8 mouse cellular contexts compared by ENCODE assay signal in genomic region chr13:73536403-73536821, GRCm38 (mm10). TPM values are rescaled to one million over a fixed set of nuclear protein-coding genes. Genes with fewer than 3 reads are reported as not detected.
DNase-seq lines count a peak whose midpoint lies in the region; ATAC-seq and TF ChIP-seq lines count a peak whose summit lies in the region.

Slc6a3 (plus strand) TSS chr13:73536747.

- 1% methylated on average over 26 of the region's 26 CpGs for WGBS in hindbrain, embryonic 15.5 days
- under 1% methylated on average over 26 of the region's 26 CpGs for WGBS in liver, embryonic 12.5 days (ENCODE audit: insufficient replicate concordance)
- 1% methylated on average over 26 of the region's 26 CpGs for WGBS in neural tube, embryonic 12.5 days

- peaks cover 86% of the 10 kb centered on the region for H3K27me3 ChIP-seq in CH12.LX (replicated peaks)
- H3K27me3 ChIP-seq in hindbrain, embryonic 15.5 days: peaks cover 45% of the 10 kb centered on the region
- peaks cover 72% of the 10 kb centered on the region for H3K27me3 ChIP-seq in liver, embryonic 12.5 days (replicated peaks)
- H3K27me3 ChIP-seq in neural tube, embryonic 12.5 days (replicated peaks): peaks cover 44% of the 10 kb centered on the region

- TF ChIP-seq POLR2A in CH12.LX (IDR thresholded peaks at IDR 0.05; ENCODE audit: low read depth, low read length): no peak

- TF ChIP-seq EP300 in CH12.LX (IDR thresholded peaks at IDR 0.05; ENCODE audit: low read length): no peak

- dilution Hi-C loops in CH12.LX (cut with MboI; ENCODE audit: extremely low pct_ligation_motif_present, extremely low pct_unique_long_range_greater_than_20kb, low sequenced_read_pairs): no loop called here

- no peak within 1 kb of the TSS for H3K4me3 ChIP-seq in CH12.LX (replicated peaks in 1 of 3; ENCODE audit: low read depth in 2 of 3, low read length in 2 of 3, poor library complexity in 1 of 3)
- H3K4me3 ChIP-seq in hindbrain, embryonic 15.5 days: peak within 1 kb of the TSS; percentile 45
- H3K4me3 ChIP-seq in liver, embryonic 12.5 days: peak within 1 kb of the TSS; percentile 52
- peak within 1 kb of the TSS; percentile 37 for H3K4me3 ChIP-seq in neural tube, embryonic 12.5 days

- ATAC-seq in erythroid progenitor cell, adult 5-6 weeks (replicated peaks; ENCODE audit: low FRiP score, poor library complexity, severe bottlenecking): peak; percentile 84
- peak; percentile 63; the same call in 1 of the 2 replicates for ATAC-seq in hindbrain, embryonic 15.5 days (ENCODE audit: low FRiP score, low read depth)
- peak; percentile 98 for ATAC-seq in liver, embryonic 12.5 days
- 0 out of 2 replicates have a peak, but pooled peaks have one; percentile 53 for ATAC-seq in neural tube, embryonic 12.5 days (ENCODE audit: low FRiP score, low read depth)
- ATAC-seq in cerebellum, adult (ENCODE audit: insufficient number of reproducible peaks, low FRiP score, low TSS enrichment): no peak

- H3K9me3 ChIP-seq in CH12.LX (replicated peaks; ENCODE audit: low read length): no peaks in the 10 kb centered on the region
- no peaks in the 10 kb centered on the region for H3K9me3 ChIP-seq in hindbrain, embryonic 15.5 days
- H3K9me3 ChIP-seq in liver, embryonic 12.5 days (replicated peaks): no peaks in the 10 kb centered on the region
- H3K9me3 ChIP-seq in neural tube, embryonic 12.5 days: no peaks in the 10 kb centered on the region

- peaks cover 2 to 11% of the 10 kb centered on the region in 2 experiments; a peak in 2 of 4 replicates for H3K4me1 ChIP-seq in CH12.LX (ENCODE audit: control insufficient read depth in 1 of 2, insufficient read depth in 2 of 2)
- peaks cover 11% of the 10 kb centered on the region for H3K4me1 ChIP-seq in hindbrain, embryonic 15.5 days (replicated peaks)
- H3K4me1 ChIP-seq in liver, embryonic 12.5 days: peaks cover 33% of the 10 kb centered on the region
- H3K4me1 ChIP-seq in neural tube, embryonic 12.5 days: peaks cover 8% of the 10 kb centered on the region

- H3K36me3 ChIP-seq in CH12.LX (replicated peaks in 1 of 2; ENCODE audit: control insufficient read depth in 1 of 2, insufficient read depth in 1 of 2, low read length in 1 of 2): no peaks in the 10 kb centered on the region
- no peaks in the 10 kb centered on the region for H3K36me3 ChIP-seq in hindbrain, embryonic 15.5 days
- H3K36me3 ChIP-seq in liver, embryonic 12.5 days: no peaks in the 10 kb centered on the region
- H3K36me3 ChIP-seq in neural tube, embryonic 12.5 days: no peaks in the 10 kb centered on the region

- DNase-seq in CH12.LX (ENCODE audit: extremely low read depth): no peak
- DNase-seq in adrenal gland, adult 2 months: peak; percentile 88
- DNase-seq in cerebellum, postnatal 4 days (ENCODE audit: low spot score in 2 of 2): no peak

- H3K27ac ChIP-seq in CH12.LX (ENCODE audit: insufficient read depth, low read depth): no peak within 1 kb of the TSS
- no peak within 1 kb of the TSS for H3K27ac ChIP-seq in hindbrain, embryonic 15.5 days (replicated peaks)
- 0 out of 2 replicates have a peak within 1 kb of the TSS, but pooled peaks have one; percentile 16 for H3K27ac ChIP-seq in liver, embryonic 12.5 days
- H3K27ac ChIP-seq in neural tube, embryonic 12.5 days: no peak within 1 kb of the TSS

- H3K79me2 ChIP-seq in CH12.LX (replicated peaks; ENCODE audit: control insufficient read depth, extremely low read depth, insufficient read depth, poor library complexity, severe bottlenecking): no peaks in the 10 kb centered on the region

- in situ Hi-C loops in CH12.LX (cut with MboI; ENCODE audit: low pct_ligation_motif_present, low pct_unique_long_range_greater_than_20kb, low sequenced_read_pairs): no loop called here

- peak within 1 kb of the TSS; percentile 35 for H3K4me2 ChIP-seq in CH12.LX (ENCODE audit: insufficient read depth, low read depth, poor library complexity, severe bottlenecking)
- H3K4me2 ChIP-seq in hindbrain, embryonic 15.5 days: peak within 1 kb of the TSS; percentile 92
- H3K4me2 ChIP-seq in liver, embryonic 12.5 days: peak within 1 kb of the TSS; percentile 78
- peak within 1 kb of the TSS; percentile 75 for H3K4me2 ChIP-seq in neural tube, embryonic 12.5 days (replicated peaks)

- no peak for TF ChIP-seq RAD21 in CH12.LX (IDR thresholded peaks at IDR 0.05; ENCODE audit: low read depth, low read length)

- no peak for TF ChIP-seq CTCF in CH12.LX (conservative IDR thresholded peaks at IDR 0.05 in 1 of 2, IDR thresholded peaks at IDR 0.05 in 1 of 2; ENCODE audit: low read depth in 2 of 2, low read length in 2 of 2)

- no peak within 1 kb of the TSS for H3K9ac ChIP-seq in CH12.LX (ENCODE audit: insufficient read depth, low read depth)
- H3K9ac ChIP-seq in hindbrain, embryonic 15.5 days: peak within 1 kb of the TSS; percentile 46
- H3K9ac ChIP-seq in liver, embryonic 12.5 days: peak within 1 kb of the TSS; percentile 61
- no peak within 1 kb of the TSS for H3K9ac ChIP-seq in neural tube, embryonic 12.5 days

TF ChIP-seq in CH12.LX, 34 proteins besides CTCF, POLR2A, EP300 and RAD21:
- no peak for TF ChIP-seq MAX (IDR thresholded peaks at IDR 0.05; ENCODE audit: low read length)
- no peak for TF ChIP-seq SMC3 (IDR thresholded peaks at IDR 0.05; ENCODE audit: low read depth, low read length)
- TF ChIP-seq E2F4 (IDR thresholded peaks at IDR 0.05; ENCODE audit: insufficient replicate concordance, low read depth, low read length): no peak
- TF ChIP-seq MXI1 (IDR thresholded peaks at IDR 0.05; ENCODE audit: low read depth, low read length): no peak
- no peak for TF ChIP-seq GABPA (IDR thresholded peaks at IDR 0.05; ENCODE audit: insufficient replicate concordance, low read depth, low read length)
- TF ChIP-seq ETS1 (conservative IDR thresholded peaks at IDR 0.05; ENCODE audit: low read depth, low read length): no peak
- no peak for TF ChIP-seq CHD1 (IDR thresholded peaks at IDR 0.05; ENCODE audit: low read depth, low read length)
- no peak for TF ChIP-seq POLR2AphosphoS2 (IDR thresholded peaks at IDR 0.05; ENCODE audit: low read depth, low read length)
- no peak for TF ChIP-seq UBTF (IDR thresholded peaks at IDR 0.05; ENCODE audit: low read depth, low read length)
- TF ChIP-seq TBP (conservative IDR thresholded peaks at IDR 0.05; ENCODE audit: low read depth, low read length): no peak
- TF ChIP-seq JUND (conservative IDR thresholded peaks at IDR 0.05; ENCODE audit: low read depth, low read length): no peak
- TF ChIP-seq MAFK (IDR thresholded peaks at IDR 0.05; ENCODE audit: insufficient replicate concordance, low read length): no peak
- TF ChIP-seq IRF4 (IDR thresholded peaks at IDR 0.05; ENCODE audit: low read depth, low read length): no peak
- TF ChIP-seq NELFE (IDR thresholded peaks at IDR 0.05; ENCODE audit: low read depth, low read length): no peak

RNA-seq across cellular contexts. Expression of gene Slc6a3, which starts in this region (rescaled TPM):
- total RNA-seq in CH12.LX (2012; rRNA removed) (not detected in 2 replicates), CH12.LX (2014; rRNA removed) (not detected in 2 replicates)
- polyA plus RNA-seq in CH12.LX (2012; ENCODE audit: insufficient read length, low read depth): not detected in 2 replicates
- under 1 TPM in 1 of 2 experiments, not detected in 1; 0.09 TPM for total RNA-seq in adrenal gland, adult 2 months (2021)
- 0.13 TPM in 1 of 2 replicates, not detected in the other for polyA plus RNA-seq in adrenal gland, adult 2 months (2012; rRNA removed)
- total RNA-seq in erythroid progenitor cell, adult 5-6 weeks (2015; ENCODE audit: low replicate concordance): not detected in 2 replicates
- 1.0 TPM in 1 of 2 replicates, not detected in the other for total RNA-seq in erythroid progenitor cell, adult 5-6 weeks (2017; ENCODE audit: low replicate concordance)
- 0.23 and 0.33 TPM in 2 replicates for polyA plus RNA-seq in hindbrain, embryonic 15.5 days (2015; fragmentation: Nextera tagmentation; extraction: Ambion mirVana)
- polyA plus RNA-seq in liver, embryonic 12.5 days (2016; fragmentation: Nextera tagmentation; extraction: Ambion mirVana): 0.97 and 1.3 TPM in 2 replicates
- polyA plus RNA-seq in neural tube, embryonic 12.5 days (2016; fragmentation: Nextera tagmentation; extraction: Ambion mirVana): 0.06 and 0.17 TPM in 2 replicates

Comparison
In these comparisons a context has a peak if more than half of its experiments do, and no peak if none do; other contexts are left out.
1. Peak in DNase-seq in adrenal gland, adult 2 months; RNA of the gene not detected or under 1 TPM.
2. Peak in ATAC-seq, H3K4me3 ChIP-seq, H3K9ac ChIP-seq and H3K4me2 ChIP-seq in hindbrain, embryonic 15.5 days; RNA of the gene not detected or under 1 TPM.
3. Peak in ATAC-seq, H3K4me3 ChIP-seq and H3K4me2 ChIP-seq in neural tube, embryonic 12.5 days; RNA of the gene not detected or under 1 TPM.
4. H3K4me2 ChIP-seq: peak in every context shown above with its lines; median percentile 92 in hindbrain, embryonic 15.5 days; 78 in liver, embryonic 12.5 days; 75 in neural tube, embryonic 12.5 days; 35 in CH12.LX.